Mouse (Mus musculus): ENCODE measurements at regions not wholly inside any gene's neighbourhood (a gene's known extent, or its start where the extent isn't known, plus 50 kb on each side); places are given as distances from the start of the nearest gene placed in this dataset.

DNA sequence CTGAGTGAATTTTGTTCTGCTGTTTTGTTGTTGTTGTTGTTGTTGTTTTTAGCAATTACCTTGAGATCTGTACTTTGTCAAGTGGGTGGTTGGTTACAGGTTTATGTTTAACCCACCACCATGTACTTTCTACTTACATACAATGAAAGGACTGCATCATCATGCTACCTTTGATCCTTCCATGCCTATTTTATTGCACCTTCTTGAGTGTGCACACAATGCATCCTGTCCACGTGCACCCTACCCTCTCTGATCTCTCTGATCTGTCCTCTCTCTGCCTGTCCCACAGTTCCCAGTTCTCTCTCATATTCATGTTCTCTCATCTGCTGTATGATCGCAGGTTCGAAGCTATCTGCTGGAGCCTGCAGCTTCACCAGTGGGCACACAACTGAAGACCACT is 59.9 kb upstream of the Gas1 start:
- DNase-seq, result no peak

DNA sequence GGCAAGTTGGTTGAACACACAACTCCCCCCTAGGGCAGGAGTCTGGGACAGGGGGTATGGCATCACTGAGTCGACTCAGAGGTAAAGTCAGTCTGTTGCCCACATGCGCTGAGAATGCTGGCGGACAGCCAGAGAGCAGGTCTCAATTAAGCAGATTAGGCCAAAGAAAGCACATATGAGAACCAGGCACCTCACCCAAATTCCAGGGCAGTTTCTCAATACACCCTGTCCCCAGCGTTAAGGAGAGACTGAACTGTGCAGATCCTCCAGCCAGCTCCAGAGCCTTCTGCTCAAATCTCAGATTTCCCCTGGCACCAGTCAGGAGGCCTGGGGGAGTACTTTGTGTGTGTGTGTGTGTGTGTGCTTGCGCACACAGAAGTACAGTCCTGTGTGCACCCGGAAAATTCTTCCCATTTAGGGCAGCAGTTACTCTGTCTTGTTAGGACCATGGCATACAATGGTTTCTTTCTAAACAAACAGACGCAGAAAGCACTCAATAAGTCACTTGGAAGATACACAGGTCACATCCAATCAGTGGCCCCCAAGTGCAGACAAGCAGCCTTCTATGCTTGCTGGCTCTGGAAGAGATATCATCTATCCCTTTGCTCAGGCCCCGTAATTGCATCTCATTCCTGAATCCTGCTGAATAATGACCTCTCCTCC is 65.4 kb upstream of the Gas1 start:
- DNase-seq, result no peak

DNA sequence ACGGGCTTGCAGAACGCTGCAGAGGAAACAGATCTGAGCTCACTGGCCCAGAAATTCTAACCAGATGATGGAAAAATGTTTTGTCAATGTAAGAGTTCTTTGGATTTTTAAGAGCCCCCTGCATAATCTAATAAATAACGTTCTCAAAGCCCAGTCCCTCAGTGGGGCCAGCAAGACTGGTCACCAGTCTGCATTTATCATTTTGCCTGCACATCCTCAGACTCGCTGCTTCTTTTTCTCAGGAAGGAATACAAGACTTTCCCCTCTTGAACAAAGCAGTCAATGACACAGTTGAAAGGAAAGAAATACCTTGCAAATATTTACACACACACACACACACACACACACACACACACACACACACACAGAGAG is 65.9 kb upstream of the Gas1 start:
- DNase-seq, result no peak

DNA sequence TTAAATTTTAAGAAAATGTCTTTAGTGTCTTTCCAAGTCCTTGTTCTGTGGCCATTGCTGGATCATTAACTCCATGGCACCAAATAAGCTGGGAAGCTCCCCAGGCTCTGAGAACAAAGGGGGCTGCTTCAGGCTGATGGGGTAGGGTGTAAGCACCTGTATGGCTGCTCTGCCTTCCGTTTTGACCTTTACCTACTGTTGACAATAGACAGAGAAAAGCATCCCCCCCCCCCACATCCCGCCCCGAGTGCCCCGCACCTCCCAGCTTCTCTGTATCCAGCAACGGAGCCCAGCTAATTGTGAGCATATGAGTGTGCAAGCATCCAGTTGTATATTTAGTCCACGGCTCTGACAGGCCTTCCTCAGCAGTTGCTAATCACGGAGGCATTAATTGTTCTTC is 78.0 kb upstream of the Gas1 start:
- no peak for DNase-seq

DNA sequence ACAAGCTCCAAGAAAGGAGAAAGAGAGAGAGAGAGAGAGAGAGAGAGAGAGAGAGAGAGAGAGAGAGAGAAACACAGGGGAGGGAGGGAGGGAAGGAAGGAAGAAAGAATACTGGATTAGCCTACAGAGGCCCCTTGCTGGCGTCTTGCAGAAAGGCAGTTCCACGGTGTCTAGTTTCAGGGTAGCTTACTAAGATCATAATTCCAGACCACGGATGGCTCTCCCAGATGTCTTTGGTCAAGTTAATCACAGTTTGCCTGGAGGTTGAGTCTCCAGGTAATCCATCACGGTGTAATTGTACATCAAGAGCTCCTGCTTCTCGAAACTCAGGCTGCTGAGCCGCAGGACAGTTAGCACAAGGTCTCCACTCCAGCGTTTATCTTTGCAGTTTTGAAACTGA is 78.5 kb upstream of the Gas1 start:
- no peak for DNase-seq

DNA sequence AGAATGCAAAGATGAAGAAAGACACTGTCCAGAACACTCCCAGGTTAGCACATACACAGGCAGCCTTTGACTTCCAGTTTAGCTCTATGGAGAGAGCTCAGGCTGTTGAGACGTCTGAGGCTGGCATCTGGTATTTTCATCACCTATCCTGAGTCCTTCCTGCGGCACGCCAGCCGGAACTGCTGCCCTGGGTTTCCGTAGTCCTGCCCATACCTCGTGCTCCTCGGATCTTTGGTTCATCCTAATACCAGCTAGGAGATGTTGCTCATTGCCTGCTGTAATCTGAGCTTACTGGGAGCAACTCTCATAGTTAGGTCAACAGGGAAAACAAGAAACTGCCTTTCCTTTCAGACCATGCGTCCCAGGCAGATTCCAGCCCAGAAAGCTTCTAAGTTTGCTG is 79.8 kb upstream of the Gas1 start:
- DNase-seq, result no peak

DNA sequence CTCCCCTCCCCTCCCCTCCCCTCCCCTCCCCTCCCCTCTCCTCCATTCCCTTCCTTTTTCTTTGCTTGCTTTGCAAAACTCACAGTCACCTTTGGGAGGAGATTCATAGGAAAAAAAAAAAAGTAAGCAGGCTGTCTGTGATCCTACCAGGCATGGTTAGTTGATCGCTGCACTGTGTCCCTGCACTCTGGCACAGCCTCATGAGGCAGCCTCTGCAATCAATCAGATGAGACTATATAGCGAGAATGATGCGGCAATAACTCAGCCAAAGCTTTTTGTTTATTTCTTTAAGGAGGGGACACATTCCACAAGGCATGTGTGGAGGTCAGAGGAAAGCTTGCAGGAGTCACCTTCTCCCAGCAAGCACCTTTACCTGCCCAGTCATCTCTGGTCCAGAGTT is 80.7 kb upstream of the Gas1 start:
- DNase-seq, result no peak

DNA sequence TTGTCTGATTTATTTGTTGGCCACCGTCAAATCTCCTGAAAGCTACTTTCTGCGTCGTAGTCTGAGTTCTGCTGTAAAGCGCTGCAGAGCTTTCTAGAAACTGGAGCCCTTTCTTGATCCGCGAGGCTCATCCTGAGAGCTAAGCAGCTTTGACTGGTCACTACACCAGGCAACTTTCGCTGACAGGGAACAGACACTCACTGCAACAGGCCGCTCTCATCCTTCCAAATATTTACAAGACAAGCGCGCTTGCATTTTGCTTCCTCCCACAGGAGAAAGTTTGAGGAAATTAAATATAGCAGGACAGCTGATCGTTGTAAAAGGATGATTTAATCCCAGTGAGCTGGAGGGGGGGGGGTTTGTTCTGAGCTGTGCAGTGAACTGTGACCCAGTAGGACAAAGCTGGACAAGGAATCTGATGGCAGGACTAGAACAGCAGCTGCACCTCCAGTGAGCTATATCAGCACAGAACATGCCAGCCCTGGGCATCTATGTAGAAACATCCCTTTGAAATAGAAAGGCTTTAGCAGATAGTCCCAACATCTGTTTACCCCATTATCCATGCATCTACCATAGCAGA is 85.4 kb upstream of the Gas1 start:
- no peak for DNase-seq

DNA sequence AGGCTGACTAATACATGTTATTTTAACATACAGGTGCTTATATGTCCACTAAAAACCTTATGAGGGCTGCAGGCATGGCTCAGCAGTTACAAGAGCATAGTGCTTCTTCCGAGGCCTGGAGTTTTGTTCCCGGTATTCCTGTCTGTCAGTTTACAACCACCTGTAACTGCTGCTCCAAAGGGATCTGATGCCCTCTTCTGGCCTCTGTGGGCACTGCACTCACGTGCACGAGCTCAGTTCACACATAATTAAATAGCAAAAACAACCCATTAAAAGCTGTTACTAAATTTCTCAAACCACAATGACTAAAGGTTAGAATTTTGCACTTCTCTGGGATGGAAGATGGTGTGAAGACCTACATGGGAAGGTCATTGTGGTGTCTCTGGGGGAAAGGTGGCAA is 87.3 kb upstream of the Gas1 start:
- no peak for DNase-seq

DNA sequence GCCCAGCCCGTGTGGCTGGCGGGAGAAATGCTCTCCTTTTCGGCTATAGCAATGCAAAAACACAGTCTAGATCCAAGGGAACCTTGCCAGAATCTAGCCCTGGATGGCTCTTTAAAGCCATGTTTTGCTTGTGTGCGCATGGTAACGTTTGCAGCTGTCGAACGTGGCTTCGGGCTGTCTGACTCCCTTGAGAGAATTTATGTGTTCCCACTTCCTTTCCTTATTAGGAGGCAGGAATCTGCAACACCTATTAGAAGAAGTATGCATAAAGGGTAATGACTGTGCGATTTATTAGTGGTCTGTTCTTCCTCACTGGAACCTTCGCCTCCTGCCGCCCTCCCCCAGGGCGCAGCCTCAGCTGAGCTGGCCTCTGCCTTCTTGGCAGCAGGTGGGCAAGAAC is 90.4 kb upstream of the Gas1 start:
- DNase-seq, result peak; percentile 45

DNA sequence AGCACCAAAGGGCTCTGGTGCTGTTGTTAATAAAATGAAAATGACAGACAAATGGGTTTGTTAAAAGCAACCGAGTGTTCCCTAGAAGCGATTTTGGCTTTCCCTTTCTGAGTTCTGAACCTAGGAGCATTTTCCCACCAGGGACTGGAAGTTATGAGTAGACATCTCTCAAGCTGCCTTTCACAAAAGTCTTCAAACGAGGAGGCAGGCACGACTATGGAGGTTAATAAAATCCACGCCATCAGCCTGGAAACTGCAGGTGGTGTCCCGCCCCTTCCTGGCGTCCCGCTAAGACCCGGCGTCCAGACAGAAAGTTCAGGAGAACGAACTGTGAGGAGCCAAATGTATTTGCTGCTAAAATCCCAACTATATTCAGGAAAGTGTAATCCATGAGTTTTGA is 91.1 kb upstream of the Gas1 start:
- no peak for DNase-seq

DNA sequence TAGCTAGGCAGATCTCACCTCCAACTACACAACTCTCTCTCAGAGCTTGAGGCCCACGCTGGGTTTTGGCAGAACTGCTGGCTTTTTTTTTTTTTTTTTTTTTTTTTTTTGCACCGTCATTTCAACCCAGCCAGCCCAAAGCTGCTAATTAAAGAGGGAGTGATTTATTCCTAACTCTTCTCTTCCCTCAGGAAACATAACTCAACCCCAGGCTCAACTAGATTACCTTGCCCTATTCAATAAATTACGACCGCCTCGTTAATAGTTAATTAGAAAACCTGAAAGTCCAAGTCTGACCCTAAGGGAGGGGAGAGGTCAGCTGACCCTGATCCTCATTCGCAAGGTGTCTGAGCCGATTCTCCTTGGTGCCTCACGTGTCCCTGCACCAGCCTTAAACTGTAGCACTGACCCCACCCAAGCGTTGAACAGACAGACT is 92.3 kb upstream of the Gas1 start:
- DNase-seq, result peak; percentile 35

DNA sequence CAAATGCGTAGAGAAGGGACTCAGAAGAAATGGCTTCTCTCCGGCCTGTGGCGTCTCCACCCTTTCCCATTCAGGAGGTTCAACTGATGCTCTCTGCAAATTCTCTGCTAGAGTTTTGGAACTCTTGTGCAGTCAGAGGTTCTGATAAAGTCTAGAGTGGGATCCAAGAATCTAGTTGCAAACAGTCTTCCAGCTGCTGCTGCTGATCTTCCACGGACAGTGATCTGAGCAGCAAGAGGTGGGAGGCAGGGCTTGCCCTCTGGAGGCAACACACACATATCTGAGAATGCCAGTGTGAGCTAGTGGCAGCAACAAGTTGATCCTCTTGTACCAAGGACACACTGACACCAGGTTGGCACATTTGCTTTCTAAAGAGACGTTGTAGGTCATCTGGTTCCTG is 93.4 kb upstream of the Gas1 start:
- DNase-seq, result no peak

DNA sequence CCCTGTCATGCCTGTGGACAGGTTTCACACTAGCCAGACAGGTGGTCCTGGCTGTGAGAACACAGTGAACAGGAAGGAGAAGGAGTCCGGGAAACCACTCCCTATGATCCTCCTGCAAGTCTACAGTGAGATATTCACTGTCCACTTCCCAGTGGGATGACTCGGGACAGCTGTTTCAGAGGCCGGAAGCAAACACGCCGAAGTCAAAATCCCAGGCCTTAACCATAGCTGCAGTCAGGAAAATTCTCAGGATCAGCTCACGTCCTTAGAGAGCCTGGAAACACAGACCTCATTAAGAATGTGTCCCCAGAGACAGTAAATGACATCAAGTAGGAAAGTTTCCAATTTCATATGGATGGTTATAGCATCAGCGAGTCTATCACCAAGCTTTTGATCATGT is 96.2 kb upstream of the Gas1 start:
- no peak for DNase-seq

DNA sequence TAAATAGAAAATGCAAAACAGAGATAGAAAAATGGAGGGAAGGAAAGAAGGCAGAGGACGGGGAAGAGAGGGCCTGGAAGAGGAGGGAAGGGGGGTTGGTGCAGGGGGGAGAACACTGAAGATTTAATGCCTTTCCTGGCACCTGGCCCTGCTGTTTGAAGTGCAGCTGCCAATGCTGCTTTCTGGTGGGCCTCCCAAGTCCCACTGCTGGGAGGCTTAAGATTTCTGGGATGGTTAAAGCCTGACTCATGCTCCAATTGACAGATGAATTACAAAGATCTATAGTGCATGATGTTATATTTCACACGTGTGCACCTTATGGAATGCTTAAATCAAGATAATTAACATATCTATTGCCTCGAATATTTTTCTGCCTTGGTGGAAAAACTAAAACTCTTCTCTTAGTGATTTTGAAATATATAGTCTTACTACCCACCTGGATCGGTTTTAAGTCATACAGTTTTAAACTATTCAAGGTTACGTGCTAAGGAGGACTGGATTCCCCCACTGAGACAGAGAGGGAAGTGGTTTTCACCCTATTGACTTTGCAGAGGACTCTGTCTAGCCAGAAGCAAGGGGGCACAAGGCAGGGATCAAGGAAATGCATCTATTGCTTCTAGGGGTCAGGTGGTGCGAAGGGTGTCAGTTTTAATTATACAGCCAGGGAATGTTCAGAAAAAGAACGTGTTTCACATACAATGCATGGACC is 105.5 kb upstream of the Gas1 start:
- no peak for DNase-seq

DNA sequence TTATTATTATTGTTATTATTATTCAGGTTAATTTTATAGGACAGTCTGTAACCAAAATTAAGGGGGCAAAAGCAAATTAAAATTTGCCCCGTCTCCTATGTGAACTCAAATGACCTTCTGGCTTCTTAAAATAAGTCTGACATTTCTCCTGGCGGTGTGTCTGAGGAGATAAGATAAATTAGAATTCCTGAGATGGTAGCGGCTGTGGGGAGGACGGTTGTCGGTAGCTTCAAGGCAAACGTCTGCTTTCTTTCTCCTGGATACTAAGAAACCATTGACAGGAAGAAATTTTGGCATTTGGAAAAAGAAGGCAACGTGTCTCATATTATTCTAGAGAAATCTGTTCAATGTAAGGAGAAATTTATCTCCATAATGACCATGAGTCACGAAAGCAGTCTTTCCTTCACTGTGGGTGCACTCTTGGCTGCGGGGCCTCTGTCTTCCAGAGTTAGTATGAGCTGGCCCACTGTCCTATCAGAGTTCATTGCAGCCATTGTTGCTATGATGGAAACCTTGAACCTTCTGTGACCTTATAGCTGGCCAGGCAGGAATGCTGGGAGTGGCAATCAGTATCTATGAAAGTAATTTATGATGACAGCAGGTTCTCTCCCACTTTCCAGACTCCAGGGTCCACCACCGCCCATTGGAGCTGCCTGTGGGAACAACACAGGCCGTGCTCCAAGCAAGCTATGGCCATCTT is 109.5 kb upstream of the Gas1 start:
- no peak for DNase-seq

DNA sequence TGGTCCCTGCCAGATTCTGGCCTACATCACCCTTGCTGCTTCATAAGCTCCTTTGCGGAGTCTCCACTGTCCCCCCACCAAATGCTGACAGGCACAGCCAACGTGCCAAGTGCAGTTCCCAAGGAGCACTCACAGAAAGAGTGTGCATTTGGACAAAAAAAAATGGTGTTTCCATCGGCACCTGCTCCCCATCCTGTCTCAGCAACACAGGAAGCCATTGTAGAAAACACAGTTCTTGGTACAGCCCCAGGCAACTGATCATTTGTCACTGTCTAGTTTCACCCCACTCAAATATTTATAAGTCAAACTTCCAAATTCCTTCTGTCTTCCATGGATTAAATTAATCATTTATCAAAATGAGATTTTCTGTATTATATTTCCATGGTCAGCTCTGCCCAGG is 112.5 kb upstream of the Gas1 start:
- no peak for DNase-seq

DNA sequence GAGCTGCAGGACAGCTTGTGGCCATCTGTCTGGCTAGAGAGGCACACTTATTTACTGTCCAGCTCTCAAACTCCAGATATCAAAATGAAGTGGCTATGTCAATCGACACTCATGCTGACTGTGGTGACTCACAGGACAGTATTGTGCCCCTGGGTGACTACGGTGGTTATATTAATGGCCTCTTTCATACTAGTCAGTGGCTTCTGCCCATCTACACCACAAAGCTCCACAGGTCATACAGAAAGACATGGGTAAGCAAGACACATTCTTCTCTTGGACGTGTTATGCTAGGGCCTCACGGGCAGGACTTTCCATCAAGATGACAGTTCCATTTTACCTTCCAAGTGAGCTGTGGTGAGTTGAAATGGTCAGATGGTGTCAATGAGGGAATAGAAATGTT is 113.7 kb upstream of the Gas1 start:
- DNase-seq, result no peak

DNA sequence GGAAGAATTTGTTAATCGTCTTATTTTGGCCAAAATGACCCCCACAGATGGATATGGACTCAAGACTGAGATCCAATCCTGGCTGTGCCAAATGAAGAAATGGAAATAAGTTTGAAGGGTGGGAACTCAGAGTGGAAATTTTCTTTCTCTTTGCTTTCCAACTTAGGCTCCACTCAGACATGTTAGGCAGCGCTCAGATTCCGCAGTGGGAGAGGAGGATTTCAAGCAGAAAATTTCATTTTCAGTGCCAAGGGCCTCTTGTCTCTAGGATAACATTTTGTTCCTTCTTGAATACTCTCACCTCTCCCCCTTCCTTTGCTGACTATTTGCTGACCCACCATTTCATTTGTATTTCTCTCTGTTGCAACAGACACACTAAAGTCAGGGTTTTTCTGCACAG is 114.2 kb upstream of the Gas1 start:
- no peak for DNase-seq

DNA sequence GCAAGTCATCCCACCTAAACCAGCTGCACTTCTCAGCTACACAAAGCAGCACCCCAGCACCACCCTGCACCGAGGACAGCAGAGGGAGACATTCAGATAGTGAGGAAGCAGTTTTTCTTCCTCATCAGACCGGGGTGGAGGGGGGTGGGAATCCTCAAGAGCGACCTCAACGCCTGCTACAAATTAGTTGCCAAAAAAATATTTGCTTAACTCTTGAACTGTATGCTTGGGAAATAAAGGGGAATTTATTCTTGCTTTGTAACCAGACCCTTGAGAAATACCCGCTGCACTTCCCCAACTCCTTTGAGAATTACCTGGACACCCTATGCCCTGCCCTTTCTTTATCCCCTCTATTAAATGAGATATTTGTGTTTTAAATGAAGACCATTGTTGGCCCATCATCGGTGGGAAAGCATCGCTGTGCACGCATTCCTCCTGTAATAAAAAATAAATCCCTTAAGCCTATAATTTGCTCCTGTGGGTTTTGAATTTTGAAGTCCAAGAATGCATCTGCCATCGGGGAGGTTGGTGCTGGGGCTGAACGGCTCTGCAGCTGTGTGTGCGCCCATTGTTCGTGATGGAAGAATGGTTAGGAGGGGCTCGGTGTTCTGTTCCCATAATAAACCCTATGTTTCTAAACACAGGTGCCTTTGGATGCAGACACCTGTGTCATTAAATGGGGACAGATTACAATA is 119.2 kb upstream of the Gas1 start:
- DNase-seq, result no peak

DNA sequence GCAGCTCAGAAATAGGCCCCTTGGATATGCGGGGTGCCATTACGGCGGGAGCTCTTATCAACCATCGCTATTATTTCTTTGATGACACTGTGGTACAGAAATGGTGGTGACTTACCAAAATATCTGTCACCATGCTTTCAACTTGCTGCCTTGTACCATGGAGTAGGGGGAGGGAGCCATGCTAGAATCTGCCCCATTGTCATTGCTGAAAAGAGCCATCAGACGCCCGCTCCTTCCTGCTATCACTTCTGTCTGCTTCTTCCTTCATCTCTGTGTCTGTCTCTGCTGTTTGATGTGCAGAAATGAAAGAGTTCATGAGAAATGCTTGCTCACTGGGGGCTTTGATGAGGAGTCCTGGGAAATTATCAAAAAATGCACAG is 119.7 kb upstream of the Gas1 start:
- no peak for DNase-seq

DNA sequence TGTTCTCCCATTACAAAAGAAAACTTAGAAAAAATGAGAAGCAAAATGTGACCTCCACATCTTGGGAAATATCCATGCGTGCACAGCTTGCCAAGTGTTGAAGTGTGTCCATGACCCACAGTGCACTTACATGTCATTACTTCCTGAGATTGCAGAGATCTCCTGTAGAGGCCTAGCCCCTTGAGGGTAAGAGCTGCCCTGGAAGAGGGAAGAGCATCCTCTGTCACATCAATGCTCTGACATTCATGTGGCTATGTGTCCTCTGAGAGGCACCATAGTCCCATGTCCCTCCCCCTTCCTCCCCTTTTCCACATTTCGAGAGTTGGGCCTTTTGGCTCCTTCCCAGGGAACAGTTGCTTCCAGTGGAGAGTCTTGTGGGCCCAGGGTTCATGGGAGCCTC is 121.4 kb upstream of the Gas1 start:
- DNase-seq, result no peak

DNA sequence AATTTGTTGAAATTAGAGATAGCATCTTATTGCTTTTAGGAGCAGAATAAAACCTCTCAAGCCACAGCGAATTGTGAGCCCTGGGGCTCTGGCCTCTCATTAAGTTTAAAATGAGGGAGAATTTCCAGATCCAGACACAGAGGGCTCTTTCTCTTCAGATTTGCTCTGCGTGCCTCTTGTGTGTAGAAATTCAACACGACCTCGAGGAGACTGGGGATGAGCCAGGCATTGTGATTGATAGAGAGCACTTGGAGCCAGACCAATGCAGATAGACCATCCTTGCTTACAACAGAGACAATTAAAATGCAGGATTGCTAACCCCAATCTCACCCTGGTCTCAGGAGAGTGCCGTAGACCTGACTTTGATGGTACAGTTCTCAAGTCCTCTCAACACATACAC is 121.9 kb upstream of the Gas1 start:
- DNase-seq, result no peak

DNA sequence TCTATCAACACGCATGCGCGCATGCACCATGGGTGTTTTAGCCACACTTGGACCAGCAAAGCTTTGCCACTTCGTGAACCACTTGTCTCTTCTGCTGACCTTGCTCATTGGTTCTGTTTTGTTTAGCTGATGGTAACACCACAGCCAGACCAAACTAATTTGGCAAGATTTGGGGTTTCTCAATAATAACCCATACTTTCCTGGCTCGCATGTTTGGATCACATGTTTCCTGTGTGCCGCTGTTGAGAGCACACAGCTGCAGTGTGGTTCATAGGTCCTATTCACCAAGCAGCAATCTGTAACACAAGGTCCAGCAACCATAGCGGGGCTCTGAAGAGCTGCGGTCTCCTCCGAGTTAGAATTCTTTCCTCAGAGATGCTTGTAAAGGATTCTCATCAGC is 126.4 kb upstream of the Gas1 start:
- no peak for DNase-seq

All from kidney, adult 18-20 months (tissue).